Mouse (Mus musculus) heart, postnatal 4 days (tissue): ENCODE results near the gene Med29. TPM values are rescaled to one million over a fixed set of nuclear protein-coding genes. Genes with fewer than 3 reads are reported as not detected.

Source experiments
- DNase-seq: peaks from one replicate; pipeline ENCODE4 v3.0.0; 2021
- total RNA-seq, 2 experiments: library from RNA; stranded (reverse); gene quantifications; 2 replicates each; pipeline ENCODE4 v1.2.3; 2021

Med29 gene
- total RNA-seq, 2 experiments from 2014 or later = 22.9 to 24.5 TPM

DNA sequence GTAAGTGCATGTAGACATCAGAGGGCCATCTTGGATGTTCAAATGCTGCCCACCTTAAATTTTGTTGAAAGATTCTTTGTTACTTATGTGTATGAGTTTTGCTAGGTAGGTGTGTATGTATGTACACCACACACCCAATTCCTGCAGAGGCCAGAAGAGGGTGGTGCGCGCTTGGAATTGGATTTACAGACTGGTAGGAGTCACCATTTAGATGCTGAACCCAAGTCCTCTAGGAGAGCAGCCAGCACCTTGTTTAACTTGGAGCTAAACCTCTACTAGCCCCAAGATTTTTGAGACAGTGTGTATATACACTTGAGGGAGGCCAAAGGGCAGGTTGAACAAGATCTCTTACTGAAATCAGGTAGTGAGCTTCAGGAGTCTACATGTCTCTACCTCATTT, 39.2 kb downstream of the Med29 start:
- no peak for DNase-seq

- DNase-seq = no peak
These were observed 40.8 kb downstream of the Med29 start for GRCm38 (mm10) chr7:28351676-28352191.

DNA sequence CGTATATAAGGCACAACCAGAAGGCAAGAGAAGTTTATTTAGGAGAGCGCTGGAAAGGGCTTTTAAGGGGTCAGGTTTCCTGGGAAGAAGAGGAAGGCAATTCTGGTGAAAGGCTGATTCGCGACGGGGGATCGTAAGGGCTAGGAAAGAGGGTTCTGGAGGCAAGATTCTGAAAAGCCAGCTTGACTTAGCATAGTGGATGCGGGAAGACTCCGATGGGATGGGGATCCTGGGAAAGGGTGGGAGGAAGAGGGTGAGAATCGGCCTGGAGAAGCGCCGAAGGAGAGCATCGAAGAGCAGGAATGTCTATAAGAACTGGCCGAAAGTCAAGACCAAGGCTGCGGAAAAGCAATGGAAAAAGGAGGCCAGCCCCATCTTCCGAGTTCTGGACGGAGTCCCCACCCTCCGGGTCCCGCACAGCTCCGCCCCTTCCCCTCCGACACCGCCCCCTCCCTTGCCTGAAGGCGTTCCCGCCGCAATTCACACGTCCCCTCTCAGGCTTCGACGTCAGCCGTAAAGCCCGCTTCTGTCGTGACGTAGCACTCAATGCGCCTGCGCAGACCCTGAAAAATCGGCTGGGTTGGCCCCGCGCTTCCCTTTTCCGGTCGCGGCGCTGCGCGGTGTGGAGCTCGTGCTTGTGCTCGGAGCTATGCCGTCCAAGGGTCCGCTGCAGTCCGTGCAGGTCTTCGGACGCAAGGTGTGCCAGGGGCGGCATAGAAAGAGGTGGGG, 42.2 kb downstream of the Med29 start, which contains the start of gene Rps16:
Gene Rps16 (plus strand): TSS at position 498 of the 729 bp plus-strand sequence.
- DNase-seq = peak; percentile 100

DNA sequence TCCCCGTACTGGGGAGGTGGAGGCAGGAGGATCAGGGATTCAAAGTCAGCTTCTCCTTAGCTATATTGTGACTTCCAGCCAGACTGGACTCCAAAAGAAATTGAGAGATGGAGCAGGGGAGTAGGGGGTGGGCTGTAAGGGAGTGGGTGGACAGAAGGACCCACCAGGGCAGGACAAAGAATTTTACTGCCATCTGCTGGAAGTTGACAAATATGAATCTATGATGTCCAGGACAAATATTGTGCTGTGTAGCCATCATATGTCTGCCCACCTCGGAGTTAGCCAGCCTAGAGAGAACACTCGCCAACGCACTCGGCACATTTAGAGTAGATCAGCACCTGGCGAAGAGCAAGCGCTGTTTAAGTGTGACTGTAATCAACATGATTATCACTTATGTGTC, 43.9 kb downstream of the Med29 start:
- no peak for DNase-seq

GRCm38 (mm10) chr7:28347746-28348145, 44.8 kb downstream of the Med29 start:
- no peak for DNase-seq

DNA sequence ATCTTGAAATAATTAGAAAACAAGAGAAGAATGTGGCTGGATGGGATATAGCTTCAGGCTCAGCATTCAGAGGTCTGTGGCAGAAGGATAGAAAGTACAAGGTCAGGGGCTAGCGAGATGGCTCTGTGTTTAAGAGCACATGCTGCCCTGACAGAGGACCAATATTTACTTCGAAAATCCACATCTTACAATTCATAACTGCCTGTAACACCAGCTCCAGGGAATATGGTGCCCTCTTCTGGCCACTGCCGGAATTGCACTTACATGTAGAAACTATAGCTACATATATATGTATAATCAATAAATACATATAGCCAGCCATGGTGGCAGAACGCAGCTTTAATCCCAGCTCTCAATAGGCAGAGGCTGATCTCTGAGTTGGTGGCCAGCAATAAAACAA, 47.9 kb downstream of the Med29 start:
- peak; percentile 70 for DNase-seq

DNA sequence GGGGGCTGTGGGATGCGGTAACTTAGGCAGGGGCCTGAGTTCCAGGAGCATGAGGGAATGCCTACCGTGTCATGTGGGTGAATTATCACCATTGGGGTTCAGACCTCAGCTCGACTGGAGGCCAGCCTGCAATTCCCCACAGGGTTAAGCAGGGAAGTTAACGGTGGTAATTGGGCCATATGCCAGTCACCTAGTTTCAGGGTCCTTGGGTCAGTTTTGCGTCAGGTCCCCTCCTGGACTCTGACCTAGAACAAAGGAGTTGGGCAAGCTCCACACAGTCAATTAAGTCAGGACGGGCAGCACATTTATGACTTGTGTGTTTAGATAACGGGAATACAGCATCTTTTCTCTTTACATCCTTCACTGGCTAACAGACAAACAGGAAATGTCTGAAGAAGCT, 51.1 kb downstream of the Med29 start:
- no peak for DNase-seq

DNA sequence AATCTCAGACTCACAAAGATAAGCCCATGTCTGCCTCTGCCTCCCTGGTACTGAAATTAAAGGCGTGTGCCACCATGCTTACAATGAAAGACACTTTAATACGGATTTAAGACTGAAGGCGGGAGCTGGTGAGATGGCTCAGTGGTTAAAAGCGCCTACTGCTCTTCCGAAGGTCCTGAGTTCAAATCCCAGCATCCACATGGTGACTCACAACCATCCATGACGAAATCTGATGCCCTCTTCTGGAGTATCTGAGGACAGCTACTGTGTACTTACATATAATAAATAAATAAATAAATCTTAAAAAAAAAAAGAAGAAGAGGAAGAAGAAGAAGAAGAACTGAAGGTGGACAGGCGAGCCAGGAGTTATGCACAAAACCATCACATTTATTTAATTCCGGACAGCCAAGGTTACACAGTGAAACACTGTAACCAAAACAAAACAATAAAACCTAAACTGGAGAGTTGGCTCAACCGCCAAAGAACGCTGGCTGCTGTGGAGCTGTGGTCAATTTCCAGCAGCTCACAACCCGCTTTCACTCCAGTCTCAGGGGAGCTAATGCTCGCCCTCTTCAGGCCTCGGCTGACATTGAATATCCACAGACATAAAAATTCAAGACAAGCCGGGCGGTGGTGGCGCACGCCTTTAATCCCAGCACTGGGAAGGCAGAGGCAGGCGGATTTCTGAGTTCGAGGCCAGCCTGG, 53.1 kb downstream of the Med29 start:
- peak; percentile 70 for DNase-seq

DNA sequence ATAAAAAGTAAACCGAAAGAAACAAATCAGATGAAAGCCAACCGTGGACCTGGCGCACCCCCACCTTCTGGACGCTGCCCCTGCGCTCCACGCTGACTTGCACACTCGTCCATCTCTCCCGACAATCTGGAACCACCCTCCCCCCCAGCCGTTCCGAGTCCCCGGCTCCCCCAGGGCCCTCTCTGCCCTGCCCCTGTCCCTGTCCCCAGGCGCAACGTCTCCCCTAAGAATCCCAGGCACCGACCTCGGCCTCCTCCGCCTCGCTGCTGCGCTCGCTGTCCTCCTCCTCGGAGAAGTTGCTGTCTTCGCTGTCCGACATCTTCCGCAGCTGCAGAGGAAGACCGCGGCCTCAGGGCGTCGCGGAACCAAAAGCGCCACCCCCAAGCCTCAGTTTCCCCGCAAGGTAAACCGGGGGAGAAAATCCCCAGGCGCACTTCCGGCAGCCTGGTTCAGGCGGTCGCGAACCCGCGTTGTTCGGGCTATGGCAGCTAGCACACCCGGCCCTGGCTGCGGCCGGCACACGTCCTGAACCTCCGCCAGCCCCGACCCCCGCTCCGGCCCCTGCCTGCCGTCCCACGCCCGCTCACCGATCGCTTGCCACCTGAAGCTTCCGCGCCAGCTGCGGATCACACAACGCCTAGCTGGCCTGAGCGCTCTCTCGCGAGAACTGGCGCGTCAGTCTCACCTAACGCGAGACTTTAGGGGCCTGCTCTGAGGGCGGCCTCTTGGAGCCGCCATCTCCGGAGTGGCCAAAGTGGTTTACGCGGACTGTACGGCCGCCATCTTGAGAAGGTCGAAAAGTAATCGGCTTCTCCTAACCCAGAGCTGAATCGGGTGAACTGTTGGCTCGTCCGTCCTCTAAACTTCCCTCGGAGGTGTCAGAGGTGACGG, 54.2 kb downstream of the Med29 start, which contains the start of gene Supt5:
Gene Supt5 (minus strand): TSS at position 639 of the 891 bp plus-strand sequence.
- DNase-seq = peak; percentile 98

Other genes with a start within 250 kb of the Med29 start
- 10 to 100 TPM; 67.2 to 68.2 TPM for gene Fbl, start 223.0 kb downstream of the Med29 start, total RNA-seq
- gene Dyrk1b, start 213.2 kb downstream of the Med29 start, total RNA-seq = 10 to 100 TPM; 22.9 to 24.4 TPM
- 10 to 100 TPM; 13.7 to 19.7 TPM for gene Eid2, start 124.8 kb downstream of the Med29 start, total RNA-seq
- gene Eid2b, start 115.0 kb downstream of the Med29 start, total RNA-seq = 10 to 100 TPM in 1 of 2 experiments, 1 to 10 TPM in 1; 8.5 to 10.9 TPM
- not detected for gene Selenov, start 101.5 kb downstream of the Med29 start, total RNA-seq
- not detected for gene Dll3, start 90.5 kb downstream of the Med29 start, total RNA-seq
- gene Timm50, start 80.6 kb downstream of the Med29 start, total RNA-seq = 10 to 100 TPM; 68.6 to 76.6 TPM
- 10 to 100 TPM; 58.7 to 62.7 TPM for gene Supt5, start 54.0 kb downstream of the Med29 start, total RNA-seq
- gene Rps16, start 42.1 kb downstream of the Med29 start, total RNA-seq = 1,000 to 10,000 TPM in 1 of 2 experiments, 100 to 1,000 TPM in 1; 972 to 1,025 TPM
- 10 to 100 TPM; 42.1 to 42.9 TPM for gene Plekhg2, start 20.1 kb downstream of the Med29 start, total RNA-seq
- 10 to 100 TPM; 12.7 to 12.9 TPM for gene Zfp36, start 12.5 kb downstream of the Med29 start, total RNA-seq
- gene Paf1, start 243 bp upstream of the Med29 start, total RNA-seq = 10 to 100 TPM; 50.1 to 53.5 TPM
- gene Gmfg, start 44.7 kb upstream of the Med29 start, total RNA-seq = 1 to 10 TPM; 7.1 to 7.5 TPM
- gene Lrfn1, start 59.3 kb upstream of the Med29 start, total RNA-seq = 1 to 10 TPM; 2.5 to 3.3 TPM
- gene Ifnl2, start 117.7 kb upstream of the Med29 start, total RNA-seq = not detected
- not detected for gene Ifnl3, start 130.1 kb upstream of the Med29 start, total RNA-seq
- not detected for gene Sycn, start 148.2 kb upstream of the Med29 start, total RNA-seq
- not detected for gene Nccrp1, start 154.5 kb upstream of the Med29 start, total RNA-seq
- 10 to 100 TPM; 49.2 to 50.5 TPM for gene Samd4b, start 205.4 kb upstream of the Med29 start, total RNA-seq
- gene Pak4, start 205.5 kb upstream of the Med29 start, total RNA-seq = 10 to 100 TPM; 21.6 to 22.1 TPM
- gene Acp7, start 238.6 kb upstream of the Med29 start, total RNA-seq = not detected